Mouse (Mus musculus) lung, postnatal 14 days (tissue): Measurements from ENCODE around the gene Grb14.

Experiments
- DNase-seq: peaks from one replicate; pipeline ENCODE4 v3.0.0; 2021

Gene Grb14

DNA sequence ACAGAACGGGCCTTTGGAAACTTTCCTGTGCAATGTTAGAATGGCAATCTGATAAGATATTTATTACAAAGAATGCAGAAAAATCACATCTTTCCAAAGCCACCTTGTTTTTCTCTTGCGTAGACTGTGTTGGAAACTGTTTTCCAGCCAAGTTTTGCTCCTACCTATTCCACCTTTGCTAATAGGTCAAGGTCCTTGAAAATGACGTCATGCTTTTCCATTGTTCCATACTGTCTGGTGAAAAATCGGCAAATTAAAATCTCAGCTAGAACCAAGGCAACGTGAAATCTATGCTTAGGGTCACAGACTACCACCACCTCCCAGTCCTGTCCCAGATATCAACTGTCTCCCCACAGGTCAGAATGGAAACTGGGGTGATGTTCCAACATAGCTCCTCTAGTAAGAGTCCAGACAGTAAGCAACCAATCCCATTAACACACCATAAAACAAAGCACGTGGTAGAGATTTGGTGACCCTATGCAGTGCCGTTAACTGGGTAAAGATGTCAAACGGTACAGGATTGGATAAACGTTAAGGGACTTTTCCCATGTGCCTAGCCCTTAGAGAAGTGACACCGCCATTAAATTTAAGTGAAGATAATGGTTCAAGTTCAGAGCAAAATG is 50.9 kb downstream of the Grb14 start:
- DNase-seq, result no peak

GRCm38 (mm10) chr2:64973125-64973524 is 51.7 kb downstream of the Grb14 start:
- DNase-seq, result no peak

DNA sequence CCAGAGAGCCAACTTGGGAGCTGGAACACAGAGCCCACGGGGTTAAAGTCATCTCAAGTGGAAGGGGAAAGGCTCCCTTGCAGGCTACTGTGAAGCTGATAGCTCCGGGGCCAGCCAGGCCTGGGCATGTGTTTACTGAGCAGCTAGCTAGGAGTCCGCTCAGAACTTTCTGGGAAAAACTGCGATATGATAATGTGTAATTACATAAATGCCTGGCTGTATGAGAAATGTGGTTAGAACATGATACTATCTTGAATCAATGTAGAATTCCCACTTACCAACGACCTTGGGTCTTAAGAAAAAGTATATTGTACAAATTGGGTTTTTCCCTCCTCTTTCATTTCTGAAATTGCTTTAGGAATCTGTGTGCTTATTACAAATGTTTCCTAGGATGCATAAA is 53.0 kb downstream of the Grb14 start:
- DNase-seq, result no peak

DNA sequence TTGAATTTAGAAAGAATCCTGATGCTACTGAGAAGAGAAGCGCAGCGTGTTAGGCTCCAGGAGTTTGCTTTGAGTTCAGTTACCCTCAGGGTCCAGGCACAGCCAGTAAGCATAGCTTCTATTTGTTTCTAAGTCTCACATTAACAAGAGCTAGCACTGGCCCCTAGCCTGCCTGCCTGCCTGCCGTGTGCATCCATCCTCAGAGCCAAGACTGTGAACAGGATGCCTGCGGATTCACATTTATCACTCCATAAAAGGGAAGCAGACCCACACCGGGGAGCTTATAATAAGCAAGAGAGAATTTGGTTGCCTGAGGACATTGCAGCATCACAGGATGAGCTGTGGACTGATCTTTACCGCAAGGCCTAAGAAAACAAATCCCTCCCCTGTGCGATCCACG is 53.8 kb downstream of the Grb14 start:
- no peak for DNase-seq

DNA sequence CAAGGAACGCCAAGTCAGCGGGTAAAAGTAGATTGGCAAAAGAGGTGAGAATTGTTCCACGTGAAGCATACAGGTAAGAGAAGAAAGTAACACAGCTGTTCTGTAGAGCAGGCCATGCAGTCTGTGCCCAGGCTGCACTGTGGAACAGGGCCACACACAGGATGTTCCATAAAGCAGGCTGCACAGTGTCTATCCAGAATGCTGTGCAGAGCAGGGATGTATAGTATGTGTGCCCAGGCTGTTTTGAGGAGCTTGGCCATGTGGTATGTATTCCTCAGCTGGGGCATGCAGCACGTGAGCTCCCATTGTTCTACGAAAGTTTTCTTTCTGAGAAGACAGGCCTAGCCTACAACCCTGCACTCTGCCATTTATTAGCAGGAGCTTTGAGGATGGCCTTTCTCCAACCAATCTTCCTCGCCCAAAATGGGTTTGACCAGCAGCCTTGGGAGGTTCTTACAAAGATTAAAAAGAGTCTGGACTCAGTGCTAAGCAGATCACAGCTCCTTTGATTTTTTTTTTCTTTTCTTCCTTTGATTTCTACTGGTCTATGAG is 57.8 kb downstream of the Grb14 start:
- no peak for DNase-seq

GRCm38 (mm10) chr2:64966323-64966722 is 58.5 kb downstream of the Grb14 start:
- no peak for DNase-seq

GRCm38 (mm10) chr2:64965227-64965864 is 59.4 kb downstream of the Grb14 start:
- DNase-seq, result peak; percentile 65

- no peak for DNase-seq
These were observed 62.6 kb downstream of the Grb14 start for GRCm38 (mm10) chr2:64962196-64962595.

DNA sequence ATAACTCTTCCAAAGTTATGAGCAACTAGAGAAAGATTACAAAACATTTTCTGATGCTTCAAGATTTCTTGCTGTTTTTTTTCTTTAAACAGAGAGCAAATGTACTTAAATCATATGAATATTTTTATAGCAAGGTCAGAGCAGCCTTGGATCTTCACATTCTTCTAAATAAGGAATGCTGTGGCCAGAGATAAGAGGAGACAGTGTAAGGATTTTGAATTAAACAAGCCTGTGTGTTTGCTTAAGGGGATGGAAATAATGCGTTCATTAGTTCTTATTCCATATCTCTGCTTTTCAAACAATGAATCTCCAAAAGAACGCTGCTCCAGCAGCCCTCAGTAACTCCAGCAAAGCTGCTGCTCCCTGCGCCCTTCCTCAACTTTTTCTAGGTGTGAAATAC is 63.4 kb downstream of the Grb14 start:
- no peak for DNase-seq

GRCm38 (mm10) chr2:64959657-64960056 is 65.1 kb downstream of the Grb14 start:
- DNase-seq, result peak; percentile 13

- no peak for DNase-seq
These were observed 69.3 kb downstream of the Grb14 start for GRCm38 (mm10) chr2:64955441-64955840.

DNA sequence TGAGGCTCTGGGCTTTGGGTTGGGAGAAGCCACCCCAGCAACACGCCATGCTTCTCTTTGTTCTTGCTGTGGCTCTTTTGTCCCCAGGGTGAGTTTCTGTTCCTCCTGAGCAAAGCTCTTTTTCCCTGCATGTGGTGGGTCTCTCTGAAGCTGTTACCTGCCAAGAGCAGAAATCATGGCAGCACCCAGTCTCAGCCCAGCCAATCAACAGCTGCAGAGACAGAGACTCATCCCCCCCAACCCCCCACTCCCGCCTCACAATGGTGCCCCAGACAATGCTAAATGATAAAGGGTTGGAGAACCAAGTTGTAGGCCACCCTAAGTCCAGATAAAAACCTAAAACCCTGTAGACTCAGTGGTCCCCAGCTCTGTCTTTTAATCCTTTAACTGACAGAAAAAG is 75.6 kb downstream of the Grb14 start:
- no peak for DNase-seq

GRCm38 (mm10) chr2:64948418-64949169 is 76.2 kb downstream of the Grb14 start:
- DNase-seq, result peak; percentile 20

- DNase-seq, result no peak
These were observed 77.3 kb downstream of the Grb14 start for GRCm38 (mm10) chr2:64947484-64947883.

GRCm38 (mm10) chr2:64920879-64921278 is 103.9 kb downstream of the Grb14 start:
- no peak for DNase-seq

GRCm38 (mm10) chr2:64915448-64915847 is 109.3 kb downstream of the Grb14 start:
- DNase-seq, result no peak

DNA sequence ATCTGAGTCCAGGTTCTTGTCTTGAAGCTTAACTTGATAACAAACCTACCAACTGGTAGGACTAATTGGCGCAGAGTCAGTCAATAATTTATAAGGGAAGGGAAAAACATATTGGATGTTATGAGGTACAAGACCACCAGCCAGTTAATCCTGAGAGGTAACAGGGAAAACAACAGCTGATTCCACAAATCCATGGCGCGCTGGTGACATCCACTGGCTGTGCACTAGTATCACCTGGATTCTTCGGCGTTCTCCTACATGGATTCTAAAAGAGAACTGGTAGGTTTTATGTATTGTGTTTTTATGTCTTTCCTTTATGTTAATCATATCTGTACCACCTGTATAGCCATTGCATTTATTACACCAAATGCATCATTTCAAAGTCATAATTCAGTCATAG is 119.9 kb downstream of the Grb14 start:
- no peak for DNase-seq

DNA sequence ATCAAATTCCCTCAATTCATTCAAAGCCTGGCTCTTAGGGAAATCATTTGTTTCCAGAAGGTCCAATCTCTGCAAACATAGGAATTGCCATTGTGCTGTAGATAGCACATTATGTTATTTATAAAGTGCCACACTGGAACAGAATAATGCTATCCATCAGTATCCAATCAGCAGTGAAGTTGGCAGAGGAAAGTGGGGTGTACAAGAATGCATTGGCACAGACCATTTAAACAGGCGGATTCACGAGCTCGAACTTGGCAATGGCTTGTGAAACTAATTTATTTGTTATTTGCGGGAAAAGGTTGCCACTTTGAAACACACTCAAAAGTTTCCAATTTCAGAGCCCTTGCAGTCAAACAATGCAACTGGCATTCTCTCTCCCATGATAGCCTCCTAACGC is 126.9 kb downstream of the Grb14 start:
- no peak for DNase-seq

GRCm38 (mm10) chr2:64893233-64893632 is 131.6 kb downstream of the Grb14 start:
- no peak for DNase-seq

GRCm38 (mm10) chr2:64887098-64887757 is 137.6 kb downstream of the Grb14 start:
- no peak for DNase-seq

GRCm38 (mm10) chr2:64885696-64886095 is 139.1 kb downstream of the Grb14 start:
- DNase-seq, result no peak

- no peak for DNase-seq
These were observed 146.5 kb downstream of the Grb14 start for GRCm38 (mm10) chr2:64878275-64878674.
